Mouse (Mus musculus) left cerebral cortex, postnatal 36 days (tissue): Measurements from ENCODE around the gene Glg1. TPM values are rescaled to one million over a fixed set of nuclear protein-coding genes. Genes with fewer than 3 reads are reported as not detected.
"Not testable (repeated sequence)": the region's sequence is repeated elsewhere in the genome, so short reads cannot be mapped to it uniquely, and the experiment has no call there.

Source experiments
- DNase-seq, 2 experiments: peaks; one replicate each; pipeline ENCODE4 v3.0.0; 2021 to 2022; ENCODE audit warnings: low spot score in 2 of 2, mixed read lengths in 1 of 2
- intact Hi-C: fragments of 180-260 bp; cut with DNase I; formaldehyde crosslinking; loops from one replicate; pipeline ENCODE4 v1.15.1; 2025
- total RNA-seq, 2 experiments: library from RNA; stranded (reverse); gene quantifications; 2 replicates each; pipeline ENCODE4 v1.2.3; 2021

Glg1 gene
- total RNA-seq, 2 experiments from 2014 or later = 144 to 150 TPM

GRCm38 (mm10) chr8:111258010-111258630 is 896 bp downstream of the Glg1 start:
- DNase-seq = no peak
- intact Hi-C loops = loop anchor here (2.0 to 5.0 kb wide), 2 partner anchors 56 to 73 kb away; no protein-coding TSS in a partner anchor

GRCm38 (mm10) chr8:111252487-111253112 is 6.4 kb downstream of the Glg1 start:
- intact Hi-C loops = no loop called here

GRCm38 (mm10) chr8:111250111-111250510 is 8.9 kb downstream of the Glg1 start:
- DNase-seq = no peak
- intact Hi-C loops = no loop called here

More at GRCm38 (mm10) chr8:111252487-111253112, 6.4 kb downstream of the Glg1 start:
- DNase-seq = no peak

GRCm38 (mm10) chr8:111248136-111248535 is 10.9 kb downstream of the Glg1 start:
- no peak for DNase-seq
- intact Hi-C loops = no loop called here

- intact Hi-C loops, DNase-seq: not testable (repeated sequence)
Measured at GRCm38 (mm10) chr8:111246864-111247263, 12.2 kb downstream of the Glg1 start.

GRCm38 (mm10) chr8:111246287-111246830 is 12.7 kb downstream of the Glg1 start:
- intact Hi-C loops = no loop called here
- DNase-seq = no peak

GRCm38 (mm10) chr8:111237301-111237700 is 21.7 kb downstream of the Glg1 start:
- intact Hi-C loops = no loop called here
- no peak for DNase-seq

- intact Hi-C loops = no loop called here
- DNase-seq = no peak
Measured at GRCm38 (mm10) chr8:111233730-111234129, 25.3 kb downstream of the Glg1 start.

- intact Hi-C loops = no loop called here
- peak in 1 of 2 experiments; percentile 19 for DNase-seq
Measured at GRCm38 (mm10) chr8:111224153-111224552, 34.9 kb downstream of the Glg1 start.

GRCm38 (mm10) chr8:111218107-111218506 is 40.9 kb downstream of the Glg1 start:
- intact Hi-C loops = no loop called here
- DNase-seq = peak; percentile 64 to 66

GRCm38 (mm10) chr8:111213406-111213805 is 45.6 kb downstream of the Glg1 start:
- intact Hi-C loops = no loop called here
- DNase-seq = no peak

- DNase-seq = no peak
- intact Hi-C loops = no loop called here
Measured at GRCm38 (mm10) chr8:111211180-111211579, 47.8 kb downstream of the Glg1 start.

- no peak for DNase-seq
- intact Hi-C loops = no loop called here
Measured at GRCm38 (mm10) chr8:111209874-111210273, 49.1 kb downstream of the Glg1 start.

- intact Hi-C loops = no loop called here
Measured at GRCm38 (mm10) chr8:111206321-111206720, 52.7 kb downstream of the Glg1 start.

GRCm38 (mm10) chr8:111205033-111205432 is 54.0 kb downstream of the Glg1 start:
- intact Hi-C loops = no loop called here
- no peak for DNase-seq

More at GRCm38 (mm10) chr8:111206321-111206720, 52.7 kb downstream of the Glg1 start:
- no peak for DNase-seq

GRCm38 (mm10) chr8:111203341-111203740 is 55.7 kb downstream of the Glg1 start:
- no peak for DNase-seq
- intact Hi-C loops = loop anchor here (5.0 kb wide), 1 partner anchor 54 kb away; the partner anchor contains the start of gene Glg1

- intact Hi-C loops = no loop called here
- no peak for DNase-seq
Measured at GRCm38 (mm10) chr8:111197966-111198365, 61.0 kb downstream of the Glg1 start.

- DNase-seq = no peak
- intact Hi-C loops = no loop called here
Measured at GRCm38 (mm10) chr8:111196181-111196580, 62.8 kb downstream of the Glg1 start.

GRCm38 (mm10) chr8:111188594-111189211 is 70.3 kb downstream of the Glg1 start:
- intact Hi-C loops = no loop called here
- DNase-seq = no peak

- intact Hi-C loops = no loop called here
Measured at GRCm38 (mm10) chr8:111187470-111187869, 71.5 kb downstream of the Glg1 start.

More at GRCm38 (mm10) chr8:111187470-111187869, 71.5 kb downstream of the Glg1 start:
- DNase-seq = no peak
